Comparison of ENCODE assay signal across 8 mouse cellular contexts in genomic region chr17:87665066-87665822, GRCm38 (mm10). TPM values are rescaled to one million over a fixed set of nuclear protein-coding genes. Genes with fewer than 3 reads are reported as not detected.
DNase-seq lines count a peak whose midpoint lies in the region; ATAC-seq lines count a peak whose summit lies in the region.
"Had no signal": no experiment of that assay in that cellular context is flagged by ENCODE, and none has a peak within 500 bp of the region (broad histone marks: within the 10 kb centered on the region; RNA-seq: fewer than 3 reads in every experiment).

No protein-coding gene starts in this region.

- no peaks in the 10 kb centered on the region for H3K36me3 ChIP-seq in embryonic facial prominence, embryonic 10.5 days (replicated peaks)
- H3K36me3 ChIP-seq in liver, embryonic 13.5 days: no peaks in the 10 kb centered on the region
- H3K36me3 ChIP-seq: hindbrain, embryonic 15.5 days had no signal

- H3K4me3 ChIP-seq in embryonic facial prominence, embryonic 10.5 days: no peak overlapping the region
- H3K4me3 ChIP-seq in liver, embryonic 13.5 days (replicated peaks): no peak overlapping the region
- H3K4me3 ChIP-seq: hindbrain, embryonic 15.5 days had no signal

- H3K4me1 ChIP-seq in embryonic facial prominence, embryonic 10.5 days: peaks cover 8% of the 10 kb centered on the region; the same call in 1 of the 2 replicates
- H3K4me1 ChIP-seq in liver, embryonic 13.5 days (replicated peaks): 0 out of 2 replicates have a peak, but pooled peaks cover 3% of the 10 kb centered on the region
- H3K4me1 ChIP-seq: hindbrain, embryonic 15.5 days had no signal

- ATAC-seq in liver, embryonic 13.5 days (ENCODE audit: low read depth): no peak

- H3K9ac ChIP-seq in liver, embryonic 13.5 days: no peak overlapping the region
- H3K9ac ChIP-seq: hindbrain, embryonic 15.5 days had no signal

- H3K9me3 ChIP-seq in embryonic facial prominence, embryonic 10.5 days: no peaks in the 10 kb centered on the region
- H3K9me3 ChIP-seq in liver, embryonic 13.5 days (replicated peaks): no peaks in the 10 kb centered on the region
- H3K9me3 ChIP-seq: hindbrain, embryonic 15.5 days had no signal

- H3K4me2 ChIP-seq in liver, embryonic 13.5 days: no peak overlapping the region
- H3K4me2 ChIP-seq: hindbrain, embryonic 15.5 days had no signal

- H3K27ac ChIP-seq in embryonic facial prominence, embryonic 10.5 days (replicated peaks): no peak overlapping the region
- H3K27ac ChIP-seq in liver, embryonic 13.5 days: no peak overlapping the region
- H3K27ac ChIP-seq: hindbrain, embryonic 15.5 days had no signal

- WGBS in embryonic facial prominence, embryonic 10.5 days: 80% methylated on average over 10 of the region's 10 CpGs
- 70% methylated on average over 10 of the region's 10 CpGs for WGBS in liver, embryonic 13.5 days (ENCODE audit: insufficient replicate concordance)

- peak; percentile 70 for DNase-seq in 3T3-L1 (ENCODE audit: low read depth, low spot score)
- peak; percentile 28 for DNase-seq in 416B (ENCODE audit: low read depth)
- peak; percentile 54 for DNase-seq in adrenal gland, postnatal 25 days
- peak; percentile 58 for DNase-seq in embryonic facial prominence, embryonic 10.5 days (ENCODE audit: low spot score)
- DNase-seq in kidney, adult 9 months: peak; percentile 76
- peak; percentile 6 for DNase-seq in liver, embryonic 13.5 days
- peak; percentile 13 for DNase-seq in skeletal muscle tissue, adult 2 months (ENCODE audit: low read depth, low spot score)

- H3K27me3 ChIP-seq in embryonic facial prominence, embryonic 10.5 days (replicated peaks; ENCODE audit: low read depth, poor library complexity, severe bottlenecking): no peaks in the 10 kb centered on the region
- no peaks in the 10 kb centered on the region for H3K27me3 ChIP-seq in liver, embryonic 13.5 days
- H3K27me3 ChIP-seq: hindbrain, embryonic 15.5 days had no signal

RNA-seq across cellular contexts. Expression of gene Msh2, which starts 6.9 kb away (rescaled TPM):
- 24.7 and 31.0 TPM in 2 replicates for total RNA-seq in adrenal gland, postnatal 25 days (2021)
- polyA plus RNA-seq in embryonic facial prominence, embryonic 10.5 days (2016; fragmentation: Nextera tagmentation; extraction: Ambion mirVana): 124 and 131 TPM in 2 replicates
- 38.0 and 47.2 TPM in 2 replicates for polyA plus RNA-seq in liver, embryonic 13.5 days (2015; fragmentation: Nextera tagmentation; extraction: Ambion mirVana)

RNA-seq across cellular contexts. Expression of gene Epcam, which starts 29.5 kb away (rescaled TPM):
- total RNA-seq in adrenal gland, postnatal 25 days (2021): not detected in 2 replicates
- polyA plus RNA-seq in embryonic facial prominence, embryonic 10.5 days (2016; fragmentation: Nextera tagmentation; extraction: Ambion mirVana): 76.2 and 81.0 TPM in 2 replicates
- polyA plus RNA-seq in liver, embryonic 13.5 days (2015; fragmentation: Nextera tagmentation; extraction: Ambion mirVana): 0.81 and 2.7 TPM in 2 replicates

Comparison
In these comparisons a context has a peak if more than half of its experiments do, and no peak if none do; other contexts are left out.
1. DNase-seq: peak in every context shown above with its lines; median percentile 76 in kidney, adult 9 months; 70 in 3T3-L1; 58 in embryonic facial prominence, embryonic 10.5 days; 54 in adrenal gland, postnatal 25 days; 28 in 416B; 13 in skeletal muscle tissue, adult 2 months; 6 in liver, embryonic 13.5 days.
2. RNA of gene Epcam, which starts 29.5 kb away (polyA plus RNA-seq): 76.2 to 81.0 TPM in embryonic facial prominence, embryonic 10.5 days; 0.81 to 2.7 TPM in liver, embryonic 13.5 days; every median in the first group is over 10 times any median in the second.